Mouse (Mus musculus) lung, adult 2 months (tissue): ENCODE measurements around the gene Tmem132b. TPM values are rescaled to one million over a fixed set of nuclear protein-coding genes. Genes with fewer than 3 reads are reported as not detected.

Source experiments
- DNase-seq: peaks from one replicate; pipeline ENCODE4 v3.0.0; 2022
- H3K4me1 ChIP-seq: fragments of 200-500 bp; 2 replicates; pipeline ENCODE4 v1.6.1; 2011; ENCODE audit warnings: low read length; ENCODE audit not compliant: control insufficient read depth, insufficient read depth
- H3K4me3 ChIP-seq: fragments of 200-500 bp; replicated peaks from 2 replicates; pipeline ENCODE3; 2011; ENCODE audit warnings: low read depth, mild to moderate bottlenecking, control low read depth, low read length; ENCODE audit errors: extremely low read depth
- CTCF ChIP-seq: fragments of 200-500 bp; IDR thresholded peaks from 2 replicates; pipeline ENCODE4 v1.5.1; 2011; ENCODE audit warnings: mild to moderate bottlenecking, low read length, control low read depth; ENCODE audit not compliant: insufficient read depth
- POLR2A ChIP-seq: fragments of 200-500 bp; IDR thresholded peaks from 2 replicates; pipeline ENCODE4 v1.6.1; 2011; ENCODE audit warnings: low read depth, mild to moderate bottlenecking, control low read depth, low read length, borderline replicate concordance; ENCODE audit errors: extremely low read depth
- WGBS: fragments of 180-500 bp; shearing (Covaris S2); methylation state at CpG from one replicate; pipeline ENCODE4 v1.1.7; 2018; 5-methylcytosine and 5-hydroxymethylcytosine counted together
- polyA plus RNA-seq: library from polyadenylated mRNA; depleted of rRNA; stranded (reverse); fragments of >200 nt; gene quantifications from 2 replicates; pipeline ENCODE4 v1.2.3, GENCODE M21; 2012

Gene Tmem132b
- polyA plus RNA-seq, 1 experiment, result 0.18 TPM

GRCm38 (mm10) chr5:125492379-125493092 is 39.0 kb upstream of the Tmem132b start:
- Histone ChIP-seq H3K4me1 (peaks cover 3% of the 10 kb centered on the region; the same call in 1 of the 2 replicates), H3K4me3 (no peak overlapping the region)
- no peak for DNase-seq
- WGBS, result 66% methylated on average over 17 of the region's 17 CpGs
- TF ChIP-seq POLR2A (no peak), CTCF (no peak)

DNA sequence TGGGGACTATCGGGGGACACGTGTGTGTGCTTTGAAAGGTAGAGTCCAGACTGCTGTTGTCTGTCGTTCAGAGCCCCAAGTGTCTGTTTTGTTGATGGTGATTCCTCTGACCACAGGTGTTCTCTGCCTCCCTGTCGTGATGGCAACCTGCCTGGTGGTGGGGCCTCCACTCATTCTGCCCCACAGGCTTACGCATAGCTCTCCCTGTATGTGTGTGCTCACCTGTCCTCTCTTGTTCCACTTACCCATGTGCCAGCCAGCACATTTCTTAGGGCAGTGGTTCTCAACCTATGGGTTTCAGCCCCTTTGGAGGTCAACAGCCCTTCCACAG is 38.5 kb upstream of the Tmem132b start:
- WGBS, result 61% methylated on average over 5 of the region's 5 CpGs
- no peak for DNase-seq
- no peak overlapping the region for H3K4me3 ChIP-seq
- TF ChIP-seq CTCF (no peak), POLR2A (no peak)
- H3K4me1 ChIP-seq, result peaks cover 3% of the 10 kb centered on the region; the same call in 1 of the 2 replicates

GRCm38 (mm10) chr5:125495655-125496054 is 35.9 kb upstream of the Tmem132b start:
- TF ChIP-seq CTCF, result no peak
- no peak for TF ChIP-seq POLR2A
- H3K4me3 ChIP-seq, result no peak overlapping the region
- peaks cover 3% of the 10 kb centered on the region; the same call in 1 of the 2 replicates for H3K4me1 ChIP-seq
- DNase-seq, result no peak
- 73% methylated on average over 10 of the region's 10 CpGs for WGBS

DNA sequence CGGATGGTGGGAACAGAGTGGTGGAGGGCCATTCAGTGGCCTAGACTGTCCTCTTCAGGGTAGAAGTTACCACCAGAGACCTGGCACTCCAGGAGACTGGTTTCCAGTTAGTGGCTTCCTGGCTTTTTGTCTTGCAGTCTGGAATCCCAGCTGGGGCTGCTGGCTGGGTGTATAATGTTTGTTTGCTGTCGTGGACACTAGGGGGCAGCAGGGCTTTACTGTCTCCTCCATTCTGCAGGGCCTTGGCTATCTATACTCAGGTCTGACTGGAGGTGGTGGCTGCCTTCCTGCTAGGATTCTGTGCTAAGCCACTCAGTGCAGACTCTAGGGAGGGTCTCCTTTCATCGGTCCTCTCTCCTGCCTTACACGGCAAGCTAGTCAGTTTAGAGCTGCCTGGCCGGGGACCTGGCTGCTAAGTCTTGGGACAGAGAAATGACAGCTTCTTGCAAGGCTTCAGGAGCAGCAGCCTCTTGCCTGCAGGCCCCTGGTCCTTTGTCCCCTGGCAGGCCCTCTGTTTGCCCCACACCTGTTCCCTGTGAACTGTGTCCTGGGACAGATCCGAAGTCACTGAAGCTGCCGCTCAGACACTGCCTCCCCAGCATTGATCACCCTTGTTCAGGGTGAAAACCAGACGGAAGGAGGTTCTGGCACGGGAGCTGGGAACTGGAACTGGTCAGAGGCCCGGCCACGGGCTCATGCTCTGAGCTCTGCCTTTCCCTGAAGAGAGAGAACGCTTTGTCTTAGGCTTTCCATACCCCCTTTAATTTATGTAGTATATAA is 33.6 kb upstream of the Tmem132b start:
- TF ChIP-seq POLR2A (no peak), CTCF (peak; percentile 67)
- no peak for DNase-seq

GRCm38 (mm10) chr5:125501505-125501904 is 30.1 kb upstream of the Tmem132b start:
- Histone ChIP-seq H3K4me1 (no peaks in the 10 kb centered on the region), H3K4me3 (no peak overlapping the region)
- WGBS, result 85% methylated on average over 6 of the region's 6 CpGs
- TF ChIP-seq POLR2A (no peak), CTCF (no peak)
- DNase-seq, result no peak

More for the DNA sequence above, 33.6 kb upstream of the Tmem132b start:
- Histone ChIP-seq H3K4me3 (no peak overlapping the region), H3K4me1 (peaks cover 3% of the 10 kb centered on the region; the same call in 1 of the 2 replicates)
- WGBS, result 77% methylated on average over 12 of the region's 12 CpGs

- Histone ChIP-seq H3K4me1 (no peaks in the 10 kb centered on the region), H3K4me3 (no peak overlapping the region)
- TF ChIP-seq POLR2A (no peak), CTCF (no peak)
- WGBS, result 66% methylated on average over 3 of the region's 3 CpGs
- no peak for DNase-seq
These were observed 29.4 kb upstream of the Tmem132b start for GRCm38 (mm10) chr5:125502186-125502585.

GRCm38 (mm10) chr5:125503628-125504027 is 27.9 kb upstream of the Tmem132b start:
- Histone ChIP-seq H3K4me1 (no peaks in the 10 kb centered on the region), H3K4me3 (no peak overlapping the region)
- no peak for DNase-seq
- TF ChIP-seq CTCF (no peak), POLR2A (no peak)
- 83% methylated on average over 6 of the region's 6 CpGs for WGBS

DNA sequence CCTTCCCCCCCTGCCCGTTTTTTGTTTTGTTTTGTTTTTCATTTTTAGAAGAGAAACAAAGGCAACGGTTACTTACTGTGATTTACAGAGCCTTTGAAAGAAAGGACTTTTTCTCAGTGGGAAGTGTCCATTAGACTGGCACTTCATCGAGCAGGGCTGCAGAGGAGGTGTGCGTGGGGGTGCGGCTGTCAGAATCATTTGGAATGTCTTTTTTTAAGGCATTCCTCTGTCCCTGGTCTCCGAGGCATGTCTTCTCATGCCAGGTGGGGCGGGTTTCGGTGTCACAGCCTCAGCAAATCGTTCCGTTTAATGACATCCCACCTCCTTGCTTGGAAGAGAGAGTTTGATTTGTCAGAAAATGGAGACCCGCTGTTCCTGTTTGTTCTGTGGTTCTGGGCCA is 26.9 kb upstream of the Tmem132b start:
- Histone ChIP-seq H3K4me3 (no peak overlapping the region), H3K4me1 (no peaks in the 10 kb centered on the region)
- 74% methylated on average over 11 of the region's 11 CpGs for WGBS
- DNase-seq, result no peak
- TF ChIP-seq CTCF (no peak), POLR2A (no peak)

- H3K4me3 ChIP-seq, result no peak overlapping the region
- H3K4me1 ChIP-seq, result no peaks in the 10 kb centered on the region
- WGBS, result 85% methylated on average over 15 of the region's 15 CpGs
- DNase-seq, result no peak
- TF ChIP-seq POLR2A, result no peak
- TF ChIP-seq CTCF, result no peak
These were observed 25.6 kb upstream of the Tmem132b start for GRCm38 (mm10) chr5:125505968-125506367.

DNA sequence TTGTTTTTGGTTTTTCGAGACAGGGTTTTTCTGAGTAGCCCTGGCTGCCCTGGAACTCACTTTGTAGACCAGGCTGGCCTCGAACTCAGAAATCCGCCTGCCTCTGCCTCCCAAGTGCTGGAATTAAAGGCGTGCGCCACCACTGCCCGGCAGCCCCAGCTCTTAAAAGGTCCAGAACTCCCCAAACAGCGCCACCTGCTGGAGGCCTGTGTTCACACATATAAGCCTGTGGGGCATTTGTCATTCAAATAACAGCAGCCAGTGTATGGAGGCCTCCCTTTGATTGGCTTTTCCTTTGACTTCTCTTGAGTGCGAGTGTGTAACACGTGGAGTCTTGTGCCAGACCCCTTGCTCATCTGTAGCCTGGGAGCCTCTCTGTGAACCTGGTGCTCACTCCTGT is 24.0 kb upstream of the Tmem132b start:
- TF ChIP-seq CTCF (0 out of 2 replicates have a peak, but pooled peaks have one; percentile 9), POLR2A (no peak)
- Histone ChIP-seq H3K4me1 (no peaks in the 10 kb centered on the region), H3K4me3 (no peak overlapping the region)
- no peak for DNase-seq
- WGBS, result 89% methylated on average over 9 of the region's 9 CpGs
